Mouse (Mus musculus): Measurements from ENCODE around the gene Brd3os. TPM values are rescaled to one million over a fixed set of nuclear protein-coding genes. Genes with fewer than 3 reads are reported as not detected.
A peak's percentile ranks its signal among the peaks of the same experiment; 100 is the strongest.

Brd3os gene
- 11.6 and 15.1 TPM in 2 replicates for polyA plus RNA-seq (2012; rRNA removed)

DNA sequence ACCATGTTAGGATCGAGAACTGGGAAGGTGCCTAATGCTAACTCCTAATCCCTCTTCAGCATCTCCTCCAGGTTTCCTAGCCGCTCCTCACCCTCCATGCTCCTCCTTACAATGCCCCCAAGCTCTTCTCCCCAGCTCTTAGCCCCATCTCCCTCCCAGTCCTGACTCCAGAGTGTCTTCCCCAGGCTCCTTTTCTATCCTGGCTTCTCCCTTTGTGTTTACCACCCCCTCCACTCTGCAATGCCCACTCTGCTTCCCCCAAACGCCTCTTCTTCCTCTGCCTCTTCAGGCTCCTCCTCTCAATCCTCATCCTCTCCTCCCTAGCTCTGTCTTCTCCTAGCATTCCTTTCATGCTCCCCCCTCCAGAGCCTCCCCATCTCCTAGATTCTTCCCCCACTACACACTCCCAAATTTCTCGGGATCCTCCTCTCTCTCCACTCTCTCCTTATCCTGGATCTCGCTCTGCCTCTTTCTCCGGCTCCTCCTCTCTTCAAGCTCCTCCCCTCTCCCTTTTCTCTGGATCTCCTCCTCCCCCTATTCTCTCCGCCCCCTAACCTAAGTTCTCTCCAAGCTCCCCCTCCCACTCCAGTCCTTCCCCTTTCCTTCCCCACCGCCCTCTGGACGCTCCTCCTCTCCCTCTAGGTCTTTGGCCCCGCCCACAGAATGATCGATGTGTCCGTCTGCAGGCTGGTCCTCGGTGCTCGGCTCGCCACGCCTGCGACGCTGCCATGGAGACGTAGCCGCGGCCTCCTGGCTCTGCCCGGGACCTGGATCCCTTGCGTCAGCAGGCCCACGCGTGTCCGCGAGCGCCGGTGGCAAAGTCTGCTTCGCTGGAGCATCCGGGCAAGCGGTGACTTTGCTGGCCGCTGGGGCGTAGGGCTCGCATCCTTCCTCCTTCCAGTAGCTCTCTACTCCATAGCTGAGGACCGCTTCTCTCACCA lies at the start of gene Brd3os:
TSS of gene Brd3os (plus strand) at position 558 of the 941 bp plus-strand sequence.
- no peak within 1 kb of the TSS for H3K27ac ChIP-seq (ENCODE audit: insufficient read depth, low read depth, low read length)
- WGBS: 2% methylated on average over 36 of the region's 36 CpGs

DNA sequence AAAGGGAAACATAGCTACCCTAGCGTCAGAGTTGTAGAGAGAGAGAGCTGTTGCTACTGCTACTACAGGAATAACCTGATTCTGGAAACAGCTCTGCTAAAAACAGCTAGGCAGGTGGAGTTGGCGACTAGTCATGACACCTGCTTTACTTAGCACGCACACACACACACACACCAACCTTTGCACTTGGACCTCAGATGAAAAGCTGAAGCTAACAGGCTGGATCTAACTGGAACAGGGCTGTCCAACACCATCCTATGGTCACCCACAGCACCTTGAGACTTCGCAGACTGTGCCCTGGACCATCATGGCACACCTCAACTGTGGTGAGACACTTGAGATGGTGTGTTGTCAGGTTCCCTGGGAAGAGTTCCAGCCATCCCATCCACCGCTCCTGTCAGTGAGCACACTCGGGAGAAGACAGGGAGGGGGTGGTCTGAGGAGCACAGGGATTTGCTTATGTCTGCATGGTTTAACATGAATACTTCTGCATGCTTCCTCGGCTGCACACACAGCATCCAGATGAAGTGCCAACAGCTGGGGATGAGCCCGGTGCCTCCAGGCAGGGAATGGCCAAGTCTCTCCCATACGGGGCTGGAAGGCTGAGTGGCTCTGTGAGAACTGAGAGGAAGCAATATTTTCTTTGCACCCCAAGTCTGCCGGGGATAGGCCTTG lies 47.8 kb upstream of the Brd3os start:
- WGBS: 66% methylated on average over 10 of the region's 10 CpGs
- DNase-seq: peak; percentile 74
- H3K4me1 ChIP-seq (ENCODE audit: control insufficient read depth, insufficient read depth, low read length): peaks cover 55% of the 10 kb centered on the region
- TF ChIP-seq POLR2A (IDR thresholded peaks at IDR 0.05; ENCODE audit: low read depth, low read length) (no peak), CTCF (conservative IDR thresholded peaks at IDR 0.05; ENCODE audit: insufficient read depth, insufficient read length, low read depth, low read length) (no peak)
- no peak overlapping the region for H3K4me3 ChIP-seq (ENCODE audit: insufficient read depth, low read depth, low read length)
- no peaks in the 10 kb centered on the region for H3K36me3 ChIP-seq (ENCODE audit: control insufficient read depth, insufficient read depth, low read length)
- H3K27me3 ChIP-seq (replicated peaks; ENCODE audit: control insufficient read depth, insufficient read depth, low read length): no peaks in the 10 kb centered on the region
- H3K27ac ChIP-seq (ENCODE audit: insufficient read depth, low read depth, low read length): no peak overlapping the region

More for the DNA sequence above, at the start of gene Brd3os:
- peak within 1 kb of the TSS; percentile 68 for H3K4me3 ChIP-seq (ENCODE audit: insufficient read depth, low read depth, low read length)
- no peaks in the 10 kb centered on the region for H3K36me3 ChIP-seq (ENCODE audit: control insufficient read depth, insufficient read depth, low read length)
- peak; percentile 98 for DNase-seq
- TF ChIP-seq POLR2A (IDR thresholded peaks at IDR 0.05; ENCODE audit: low read depth, low read length): no peak
- TF ChIP-seq CTCF (conservative IDR thresholded peaks at IDR 0.05; ENCODE audit: insufficient read depth, insufficient read length, low read depth, low read length): no peak
- peaks cover 4% of the 10 kb centered on the region; the same call in 1 of the 2 replicates for H3K4me1 ChIP-seq (ENCODE audit: control insufficient read depth, insufficient read depth, low read length)
- no peaks in the 10 kb centered on the region for H3K27me3 ChIP-seq (replicated peaks; ENCODE audit: control insufficient read depth, insufficient read depth, low read length)

DNA sequence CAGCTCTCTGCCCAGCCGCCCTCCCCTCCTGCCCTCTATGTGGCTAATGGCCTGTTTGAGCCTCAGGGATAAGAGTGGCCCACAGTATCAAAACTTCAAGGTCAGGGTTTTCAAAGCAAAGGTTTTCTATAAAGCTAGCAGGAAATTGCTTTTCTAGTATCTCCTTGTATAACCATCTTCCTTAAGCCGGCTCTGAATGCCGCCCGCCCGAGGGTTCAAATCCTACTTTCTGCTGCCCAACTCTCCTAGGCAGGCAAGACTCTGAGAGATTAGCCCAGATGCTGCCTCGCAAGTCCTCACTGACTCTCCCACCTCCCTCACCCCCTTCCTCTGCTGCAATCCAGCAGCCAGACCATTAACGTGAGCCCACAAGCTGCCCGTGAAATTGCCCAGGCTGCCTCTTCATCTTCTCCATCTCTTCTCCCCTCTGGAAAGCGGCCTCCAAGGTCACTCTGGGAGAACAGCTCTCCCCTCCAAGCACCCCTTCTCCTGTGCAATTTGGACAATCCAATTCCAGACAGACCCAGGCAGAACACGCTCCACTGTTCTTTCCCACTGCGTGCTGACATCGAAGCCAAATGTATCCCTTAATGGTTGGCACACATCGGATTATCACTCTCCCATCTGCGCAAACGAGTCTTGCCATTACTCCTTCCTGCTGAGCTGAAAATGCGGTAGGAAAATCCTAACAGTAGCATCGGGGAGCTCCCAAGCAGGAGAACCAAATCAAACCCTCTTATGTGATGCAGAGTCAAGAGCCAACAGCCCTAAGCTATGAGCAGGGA lies 45.3 kb upstream of the Brd3os start:
- WGBS: 74% methylated on average over 17 of the region's 17 CpGs

GRCm38 (mm10) chr2:27400083-27400482 lies 42.0 kb upstream of the Brd3os start:
- TF ChIP-seq POLR2A (IDR thresholded peaks at IDR 0.05; ENCODE audit: low read depth, low read length): no peak
- H3K27me3 ChIP-seq (replicated peaks; ENCODE audit: control insufficient read depth, insufficient read depth, low read length): no peaks in the 10 kb centered on the region
- H3K27ac ChIP-seq (ENCODE audit: insufficient read depth, low read depth, low read length): no peak overlapping the region
- H3K36me3 ChIP-seq (ENCODE audit: control insufficient read depth, insufficient read depth, low read length): no peaks in the 10 kb centered on the region
- no peak for DNase-seq
- 97% methylated on average over 2 of the region's 2 CpGs for WGBS
- H3K4me1 ChIP-seq (ENCODE audit: control insufficient read depth, insufficient read depth, low read length): peaks cover 16% of the 10 kb centered on the region
- no peak overlapping the region for H3K4me3 ChIP-seq (ENCODE audit: insufficient read depth, low read depth, low read length)

More for the DNA sequence above, 45.3 kb upstream of the Brd3os start:
- Histone ChIP-seq H3K27ac (ENCODE audit: insufficient read depth, low read depth, low read length) (no peak overlapping the region), H3K36me3 (ENCODE audit: control insufficient read depth, insufficient read depth, low read length) (no peaks in the 10 kb centered on the region), H3K4me1 (ENCODE audit: control insufficient read depth, insufficient read depth, low read length) (peaks cover 34% of the 10 kb centered on the region), H3K4me3 (ENCODE audit: insufficient read depth, low read depth, low read length) (no peak overlapping the region), H3K27me3 (replicated peaks; ENCODE audit: control insufficient read depth, insufficient read depth, low read length) (no peaks in the 10 kb centered on the region)
- TF ChIP-seq CTCF (conservative IDR thresholded peaks at IDR 0.05; ENCODE audit: insufficient read depth, insufficient read length, low read depth, low read length) (no peak), POLR2A (IDR thresholded peaks at IDR 0.05; ENCODE audit: low read depth, low read length) (no peak)
- DNase-seq: no peak

GRCm38 (mm10) chr2:27401544-27401943 lies 40.6 kb upstream of the Brd3os start:
- Histone ChIP-seq H3K4me3 (ENCODE audit: insufficient read depth, low read depth, low read length) (no peak overlapping the region), H3K27ac (ENCODE audit: insufficient read depth, low read depth, low read length) (no peak overlapping the region), H3K4me1 (ENCODE audit: control insufficient read depth, insufficient read depth, low read length) (peaks cover 17% of the 10 kb centered on the region), H3K36me3 (ENCODE audit: control insufficient read depth, insufficient read depth, low read length) (no peaks in the 10 kb centered on the region), H3K27me3 (replicated peaks; ENCODE audit: control insufficient read depth, insufficient read depth, low read length) (no peaks in the 10 kb centered on the region)
- TF ChIP-seq CTCF (conservative IDR thresholded peaks at IDR 0.05; ENCODE audit: insufficient read depth, insufficient read length, low read depth, low read length): no peak
- WGBS: 76% methylated on average over 2 of the region's 2 CpGs
- no peak for DNase-seq

- no peak for DNase-seq
- H3K4me3 ChIP-seq (ENCODE audit: insufficient read depth, low read depth, low read length): no peak overlapping the region
- H3K27me3 ChIP-seq (replicated peaks; ENCODE audit: control insufficient read depth, insufficient read depth, low read length): no peaks in the 10 kb centered on the region
- no peak overlapping the region for H3K27ac ChIP-seq (ENCODE audit: insufficient read depth, low read depth, low read length)
- TF ChIP-seq CTCF (conservative IDR thresholded peaks at IDR 0.05; ENCODE audit: insufficient read depth, insufficient read length, low read depth, low read length): no peak
- no peak for TF ChIP-seq POLR2A (IDR thresholded peaks at IDR 0.05; ENCODE audit: low read depth, low read length)
- peaks cover 19% of the 10 kb centered on the region for H3K4me1 ChIP-seq (ENCODE audit: control insufficient read depth, insufficient read depth, low read length)
- no peaks in the 10 kb centered on the region for H3K36me3 ChIP-seq (ENCODE audit: control insufficient read depth, insufficient read depth, low read length)
- WGBS: 47% methylated on average over 6 of the region's 6 CpGs
Measured at GRCm38 (mm10) chr2:27404375-27405093, 37.6 kb upstream of the Brd3os start.
